Mouse (Mus musculus): ENCODE results near the gene Ccdc96. TPM values are rescaled to one million over a fixed set of nuclear protein-coding genes. Genes with fewer than 3 reads are reported as not detected.

Ccdc96 gene
- polyA plus RNA-seq, 1 experiment from 2014 or later = 3.8 TPM

DNA sequence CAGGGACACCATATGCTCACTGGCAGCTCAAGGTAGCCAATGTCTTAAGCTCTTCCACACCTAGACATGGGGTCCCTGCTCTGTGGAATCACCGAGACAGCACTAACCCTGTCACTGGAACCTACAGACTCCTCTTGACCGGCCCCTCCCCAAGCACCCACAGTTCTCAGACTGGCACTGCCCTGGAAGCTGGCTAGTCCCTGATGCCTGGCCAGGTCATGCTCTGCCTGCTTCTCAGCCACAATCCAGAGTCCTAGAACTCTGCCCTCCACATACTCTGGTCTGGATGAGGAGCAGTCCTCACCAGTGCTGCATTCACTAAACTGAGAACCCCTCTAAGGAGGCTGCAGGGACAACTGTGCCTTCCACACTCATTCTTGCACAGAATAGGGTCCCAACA is 26.6 kb downstream of the Ccdc96 start:
- H3K4me1 ChIP-seq = no peaks in the 10 kb centered on the region
- H3K4me2 ChIP-seq = no peak overlapping the region
- H3K9me3 ChIP-seq (replicated peaks) = no peaks in the 10 kb centered on the region
- peaks cover 90% of the 10 kb centered on the region for H3K36me3 ChIP-seq (ENCODE audit: poor library complexity, severe bottlenecking)
- no peak for ATAC-seq
- no peaks in the 10 kb centered on the region for H3K27me3 ChIP-seq
- H3K27ac ChIP-seq = no peak overlapping the region
- no peak overlapping the region for H3K9ac ChIP-seq
- H3K4me3 ChIP-seq = no peak overlapping the region
- WGBS = 100% methylated on average over 2 of the region's 2 CpGs

DNA sequence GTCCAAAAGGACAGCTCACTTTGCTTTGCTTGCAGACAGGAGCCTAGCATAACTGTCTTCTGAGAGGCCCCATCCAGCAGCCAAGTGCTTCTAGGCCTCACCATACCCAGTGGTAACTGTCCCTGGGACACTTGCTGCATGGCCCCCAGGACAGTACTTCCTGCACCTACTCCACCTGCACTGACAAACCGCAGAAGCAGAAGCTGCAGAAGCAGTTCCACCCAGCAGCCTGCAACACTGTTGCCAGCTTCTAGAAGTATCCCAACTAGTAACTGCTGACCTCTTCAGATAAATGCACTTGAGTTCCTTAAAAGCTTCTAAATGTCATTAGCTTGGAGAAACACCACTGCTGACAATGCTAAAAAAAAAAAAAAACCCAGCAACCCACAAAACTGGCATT is 30.7 kb downstream of the Ccdc96 start:
- ATAC-seq = no peak
- WGBS = 91% methylated on average over 1 of the region's 1 CpGs
- H3K36me3 ChIP-seq (ENCODE audit: poor library complexity, severe bottlenecking) = peaks cover 94% of the 10 kb centered on the region

DNA sequence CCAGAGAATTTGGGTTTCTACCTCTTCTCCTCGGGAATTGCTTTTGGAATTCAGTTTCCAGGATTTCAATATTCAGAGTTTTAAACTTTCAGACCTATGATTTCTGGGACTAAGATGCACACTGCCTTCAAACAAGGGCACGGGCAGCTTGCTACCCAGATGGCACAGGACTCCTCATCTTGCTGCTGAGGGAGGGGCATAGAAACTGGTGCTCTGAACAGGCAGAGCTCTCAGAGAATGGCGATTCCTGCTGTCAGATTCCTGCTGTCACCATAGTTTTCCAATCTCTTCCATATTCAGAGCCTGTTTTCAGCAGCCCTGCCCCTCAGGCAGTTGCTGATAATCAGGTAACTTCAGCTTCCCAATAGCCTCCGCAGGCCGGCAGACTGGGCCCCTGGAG is 31.2 kb downstream of the Ccdc96 start:
- Histone ChIP-seq H3K4me3 (no peak overlapping the region), H3K9me3 (replicated peaks) (no peaks in the 10 kb centered on the region), H3K36me3 (ENCODE audit: poor library complexity, severe bottlenecking) (peaks cover 94% of the 10 kb centered on the region), H3K27me3 (no peaks in the 10 kb centered on the region), H3K9ac (no peak overlapping the region), H3K27ac (no peak overlapping the region), H3K4me1 (no peaks in the 10 kb centered on the region), H3K4me2 (no peak overlapping the region)
- 90% methylated on average over 5 of the region's 5 CpGs for WGBS
- ATAC-seq = no peak

More for the DNA sequence above, 30.7 kb downstream of the Ccdc96 start:
- Histone ChIP-seq H3K27me3 (no peaks in the 10 kb centered on the region), H3K27ac (no peak overlapping the region), H3K9ac (no peak overlapping the region), H3K4me3 (no peak overlapping the region), H3K9me3 (replicated peaks) (no peaks in the 10 kb centered on the region), H3K4me1 (no peaks in the 10 kb centered on the region), H3K4me2 (no peak overlapping the region)

DNA sequence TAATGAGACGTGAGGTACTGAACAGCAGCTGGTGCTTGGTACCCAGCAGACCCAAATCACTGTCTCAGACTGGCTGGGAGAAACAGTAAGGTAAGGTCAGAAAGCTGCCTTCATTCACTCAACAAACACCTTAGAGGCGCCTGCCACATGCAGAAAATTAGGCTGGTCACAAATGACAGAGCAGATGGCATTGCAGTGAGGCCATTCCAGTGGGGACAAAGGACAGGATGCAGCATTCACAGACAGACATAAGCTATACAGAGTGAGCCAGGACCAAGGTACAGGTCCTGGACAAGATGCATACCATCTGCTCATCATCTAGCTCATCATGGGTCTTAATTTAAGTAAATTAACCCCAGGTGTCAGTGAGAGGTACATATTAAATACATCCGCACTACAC is 33.2 kb downstream of the Ccdc96 start:
- Histone ChIP-seq H3K9ac (no peak overlapping the region), H3K36me3 (ENCODE audit: poor library complexity, severe bottlenecking) (peaks cover 93% of the 10 kb centered on the region), H3K4me3 (no peak overlapping the region), H3K9me3 (replicated peaks) (no peaks in the 10 kb centered on the region), H3K27me3 (no peaks in the 10 kb centered on the region), H3K27ac (no peak overlapping the region), H3K4me1 (no peaks in the 10 kb centered on the region), H3K4me2 (no peak overlapping the region)
- no peak for ATAC-seq
- 89% methylated on average over 3 of the region's 3 CpGs for WGBS

GRCm38 (mm10) chr5:36519751-36520150 is 35.4 kb downstream of the Ccdc96 start:
- no peaks in the 10 kb centered on the region for H3K4me1 ChIP-seq
- no peak overlapping the region; the same call in 1 of the 2 replicates for H3K9ac ChIP-seq
- WGBS = 77% methylated on average over 3 of the region's 3 CpGs
- H3K36me3 ChIP-seq (ENCODE audit: poor library complexity, severe bottlenecking) = peaks cover 95% of the 10 kb centered on the region
- ATAC-seq = no peak
- no peak overlapping the region for H3K4me2 ChIP-seq
- H3K27ac ChIP-seq = no peak overlapping the region
- H3K27me3 ChIP-seq = no peaks in the 10 kb centered on the region
- no peaks in the 10 kb centered on the region for H3K9me3 ChIP-seq (replicated peaks)
- H3K4me3 ChIP-seq = no peak overlapping the region

GRCm38 (mm10) chr5:36522782-36523181 is 38.4 kb downstream of the Ccdc96 start:
- no peak overlapping the region for H3K4me2 ChIP-seq
- no peak overlapping the region for H3K9ac ChIP-seq
- no peak overlapping the region for H3K4me3 ChIP-seq
- H3K36me3 ChIP-seq (ENCODE audit: poor library complexity, severe bottlenecking) = peaks cover 71% of the 10 kb centered on the region
- WGBS = 69% methylated on average over 2 of the region's 2 CpGs
- peaks cover 9% of the 10 kb centered on the region for H3K4me1 ChIP-seq
- H3K9me3 ChIP-seq (replicated peaks) = no peaks in the 10 kb centered on the region
- H3K27me3 ChIP-seq = no peaks in the 10 kb centered on the region
- no peak for ATAC-seq
- H3K27ac ChIP-seq = no peak overlapping the region

GRCm38 (mm10) chr5:36523219-36523703 is 38.9 kb downstream of the Ccdc96 start:
- ATAC-seq = no peak
- Histone ChIP-seq H3K36me3 (ENCODE audit: poor library complexity, severe bottlenecking) (peaks cover 66% of the 10 kb centered on the region), H3K27ac (no peak overlapping the region), H3K27me3 (no peaks in the 10 kb centered on the region), H3K4me3 (no peak overlapping the region), H3K9ac (no peak overlapping the region), H3K4me2 (no peak overlapping the region), H3K4me1 (peaks cover 14% of the 10 kb centered on the region), H3K9me3 (replicated peaks) (no peaks in the 10 kb centered on the region)
- 88% methylated on average over 5 of the region's 5 CpGs for WGBS

- Histone ChIP-seq H3K27ac (no peak overlapping the region), H3K4me1 (peaks cover 30% of the 10 kb centered on the region), H3K4me3 (no peak overlapping the region), H3K9me3 (replicated peaks) (no peaks in the 10 kb centered on the region), H3K4me2 (no peak overlapping the region), H3K36me3 (ENCODE audit: poor library complexity, severe bottlenecking) (peaks cover 46% of the 10 kb centered on the region), H3K27me3 (no peaks in the 10 kb centered on the region), H3K9ac (no peak overlapping the region)
- no peak for ATAC-seq
- 70% methylated on average over 2 of the region's 2 CpGs for WGBS
These were observed 40.8 kb downstream of the Ccdc96 start for GRCm38 (mm10) chr5:36525216-36525615.

GRCm38 (mm10) chr5:36526274-36526673 is 41.9 kb downstream of the Ccdc96 start:
- Histone ChIP-seq H3K9ac (no peak overlapping the region), H3K4me3 (no peak overlapping the region), H3K36me3 (ENCODE audit: poor library complexity, severe bottlenecking) (peaks cover 37% of the 10 kb centered on the region), H3K4me2 (no peak overlapping the region), H3K4me1 (peaks cover 30% of the 10 kb centered on the region), H3K27me3 (no peaks in the 10 kb centered on the region), H3K9me3 (replicated peaks) (no peaks in the 10 kb centered on the region), H3K27ac (no peak overlapping the region)
- ATAC-seq = no peak
- 84% methylated on average over 5 of the region's 5 CpGs for WGBS

GRCm38 (mm10) chr5:36526921-36527320 is 42.5 kb downstream of the Ccdc96 start:
- H3K9me3 ChIP-seq (replicated peaks) = no peaks in the 10 kb centered on the region
- no peak overlapping the region for H3K9ac ChIP-seq
- 65% methylated on average over 2 of the region's 2 CpGs for WGBS
- H3K27me3 ChIP-seq = no peaks in the 10 kb centered on the region
- H3K4me3 ChIP-seq = no peak overlapping the region
- H3K27ac ChIP-seq = no peak overlapping the region
- no peak for ATAC-seq
- peaks cover 30% of the 10 kb centered on the region for H3K36me3 ChIP-seq (ENCODE audit: poor library complexity, severe bottlenecking)
- no peak overlapping the region for H3K4me2 ChIP-seq
- H3K4me1 ChIP-seq = peaks cover 30% of the 10 kb centered on the region

DNA sequence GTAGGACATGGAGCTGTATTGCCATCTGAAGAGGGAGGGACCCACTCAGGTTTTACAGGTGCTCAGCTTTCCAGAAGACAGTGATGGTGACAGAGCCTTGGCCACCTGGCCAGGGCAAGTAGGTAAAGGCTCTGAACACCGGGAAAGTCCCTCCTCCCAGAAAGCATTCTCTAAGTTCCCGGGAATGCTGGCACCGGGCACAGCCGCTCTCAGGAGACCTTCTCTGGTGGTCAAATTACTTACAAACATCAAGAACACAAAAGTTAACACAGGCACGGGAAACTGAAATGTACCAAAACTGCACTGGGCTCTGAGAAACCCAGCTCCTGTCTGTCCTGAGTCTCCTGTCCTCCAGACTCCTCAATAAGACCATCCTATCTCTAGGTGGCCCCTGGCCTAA is 45.3 kb downstream of the Ccdc96 start:
- no peaks in the 10 kb centered on the region for H3K9me3 ChIP-seq (replicated peaks)
- peak overlapping the region; percentile 70; the same call in 1 of the 2 replicates for H3K27ac ChIP-seq
- no peak for ATAC-seq
- H3K4me3 ChIP-seq = peak overlapping the region; percentile 58
- H3K9ac ChIP-seq = peak overlapping the region; percentile 78
- H3K27me3 ChIP-seq = no peaks in the 10 kb centered on the region
- H3K4me2 ChIP-seq = peak overlapping the region; percentile 90
- peaks cover 6% of the 10 kb centered on the region for H3K36me3 ChIP-seq (ENCODE audit: poor library complexity, severe bottlenecking)
- H3K4me1 ChIP-seq = peaks cover 30% of the 10 kb centered on the region
- WGBS = 10% methylated on average over 5 of the region's 5 CpGs

GRCm38 (mm10) chr5:36530129-36530751 is 45.9 kb downstream of the Ccdc96 start:
- ATAC-seq = peak; percentile 97
- Histone ChIP-seq H3K9ac (peak overlapping the region; percentile 78), H3K4me1 (peaks cover 30% of the 10 kb centered on the region), H3K4me3 (peak overlapping the region; percentile 58), H3K4me2 (peak overlapping the region; percentile 90), H3K27ac (peak overlapping the region; percentile 70), H3K27me3 (no peaks in the 10 kb centered on the region), H3K9me3 (replicated peaks) (no peaks in the 10 kb centered on the region), H3K36me3 (ENCODE audit: poor library complexity, severe bottlenecking) (peaks cover under 1% of the 10 kb centered on the region; the same call in 1 of the 2 replicates)
- WGBS = under 1% methylated on average over 28 of the region's 28 CpGs

All from forebrain, embryonic 13.5 days (tissue).